Mouse (Mus musculus): ENCODE results near the gene Rbfox3. TPM values are rescaled to one million over a fixed set of nuclear protein-coding genes. Genes with fewer than 3 reads are reported as not detected.

The Rbfox3 gene
- polyA plus RNA-seq, 1 experiment from 2014 or later: not detected

GRCm38 (mm10) chr11:118685397-118685796 lies 226.0 kb downstream of the Rbfox3 start:
- Histone ChIP-seq H3K4me3 (ENCODE audit: inconsistent target) (no peak overlapping the region), H3K36me3 (ENCODE audit: inconsistent target) (no peaks in the 10 kb centered on the region), H3K79me2 (ENCODE audit: inconsistent target) (no peaks in the 10 kb centered on the region), H3K27ac (no peak overlapping the region)
- 15% methylated on average over 15 of the region's 16 CpGs for WGBS (ENCODE audit: missing documents)

- H3K27ac ChIP-seq: no peak overlapping the region
- 58% methylated on average over 3 of the region's 4 CpGs for WGBS (ENCODE audit: missing documents)
Measured at GRCm38 (mm10) chr11:118684665-118685064, 226.7 kb downstream of the Rbfox3 start.

GRCm38 (mm10) chr11:118680699-118681098 lies 230.7 kb downstream of the Rbfox3 start:
- no peak overlapping the region for H3K27ac ChIP-seq
- no peaks in the 10 kb centered on the region for H3K36me3 ChIP-seq (ENCODE audit: inconsistent target)
- 79% methylated on average over 10 of the region's 10 CpGs for WGBS (ENCODE audit: missing documents)
- H3K4me3 ChIP-seq (ENCODE audit: inconsistent target): no peak overlapping the region
- H3K79me2 ChIP-seq (ENCODE audit: inconsistent target): no peaks in the 10 kb centered on the region

More at GRCm38 (mm10) chr11:118684665-118685064, 226.7 kb downstream of the Rbfox3 start:
- no peaks in the 10 kb centered on the region for H3K36me3 ChIP-seq (ENCODE audit: inconsistent target)
- H3K4me3 ChIP-seq (ENCODE audit: inconsistent target): no peak overlapping the region
- H3K79me2 ChIP-seq (ENCODE audit: inconsistent target): no peaks in the 10 kb centered on the region

- H3K36me3 ChIP-seq (ENCODE audit: inconsistent target): no peaks in the 10 kb centered on the region
- no peak overlapping the region for H3K4me3 ChIP-seq (ENCODE audit: inconsistent target)
- no peaks in the 10 kb centered on the region for H3K79me2 ChIP-seq (ENCODE audit: inconsistent target)
- 79% methylated on average over 23 of the region's 24 CpGs for WGBS (ENCODE audit: missing documents)
- H3K27ac ChIP-seq: no peak overlapping the region
Measured at GRCm38 (mm10) chr11:118679736-118680410, 231.5 kb downstream of the Rbfox3 start.

GRCm38 (mm10) chr11:118678515-118679104 lies 232.8 kb downstream of the Rbfox3 start:
- Histone ChIP-seq H3K36me3 (ENCODE audit: inconsistent target) (no peaks in the 10 kb centered on the region), H3K79me2 (ENCODE audit: inconsistent target) (no peaks in the 10 kb centered on the region), H3K4me3 (ENCODE audit: inconsistent target) (no peak overlapping the region), H3K27ac (no peak overlapping the region)
- 41% methylated on average over 20 of the region's 20 CpGs for WGBS (ENCODE audit: missing documents)

- no peaks in the 10 kb centered on the region for H3K79me2 ChIP-seq (ENCODE audit: inconsistent target)
- WGBS (ENCODE audit: missing documents): 81% methylated on average over 7 of the region's 8 CpGs
Measured at GRCm38 (mm10) chr11:118677277-118677676, 234.1 kb downstream of the Rbfox3 start.

GRCm38 (mm10) chr11:118676364-118676763 lies 235.0 kb downstream of the Rbfox3 start:
- Histone ChIP-seq H3K36me3 (ENCODE audit: inconsistent target) (no peaks in the 10 kb centered on the region), H3K79me2 (ENCODE audit: inconsistent target) (no peaks in the 10 kb centered on the region), H3K4me3 (ENCODE audit: inconsistent target) (no peak overlapping the region), H3K27ac (no peak overlapping the region)
- 81% methylated on average over 7 of the region's 7 CpGs for WGBS (ENCODE audit: missing documents)

More at GRCm38 (mm10) chr11:118677277-118677676, 234.1 kb downstream of the Rbfox3 start:
- no peak overlapping the region for H3K27ac ChIP-seq
- no peaks in the 10 kb centered on the region for H3K36me3 ChIP-seq (ENCODE audit: inconsistent target)
- H3K4me3 ChIP-seq (ENCODE audit: inconsistent target): no peak overlapping the region

- no peak overlapping the region for H3K4me3 ChIP-seq (ENCODE audit: inconsistent target)
- no peaks in the 10 kb centered on the region for H3K36me3 ChIP-seq (ENCODE audit: inconsistent target)
- no peaks in the 10 kb centered on the region for H3K79me2 ChIP-seq (ENCODE audit: inconsistent target)
- no peak overlapping the region for H3K27ac ChIP-seq
- 87% methylated on average over 6 of the region's 6 CpGs for WGBS (ENCODE audit: missing documents)
Measured at GRCm38 (mm10) chr11:118671958-118672357, 239.4 kb downstream of the Rbfox3 start.

- no peaks in the 10 kb centered on the region for H3K79me2 ChIP-seq (ENCODE audit: inconsistent target)
- WGBS (ENCODE audit: missing documents): 88% methylated on average over 6 of the region's 6 CpGs
- H3K4me3 ChIP-seq (ENCODE audit: inconsistent target): no peak overlapping the region
- H3K36me3 ChIP-seq (ENCODE audit: inconsistent target): no peaks in the 10 kb centered on the region
- H3K27ac ChIP-seq: no peak overlapping the region
Measured at GRCm38 (mm10) chr11:118671216-118671615, 240.2 kb downstream of the Rbfox3 start.

- WGBS (ENCODE audit: missing documents): 88% methylated on average over 5 of the region's 5 CpGs
- H3K36me3 ChIP-seq (ENCODE audit: inconsistent target): no peaks in the 10 kb centered on the region
- no peak overlapping the region for H3K4me3 ChIP-seq (ENCODE audit: inconsistent target)
- H3K27ac ChIP-seq: no peak overlapping the region
- H3K79me2 ChIP-seq (ENCODE audit: inconsistent target): no peaks in the 10 kb centered on the region
Measured at GRCm38 (mm10) chr11:118669820-118670219, 241.6 kb downstream of the Rbfox3 start.

- Histone ChIP-seq H3K36me3 (ENCODE audit: inconsistent target) (no peaks in the 10 kb centered on the region), H3K27ac (no peak overlapping the region), H3K4me3 (ENCODE audit: inconsistent target) (no peak overlapping the region), H3K79me2 (ENCODE audit: inconsistent target) (no peaks in the 10 kb centered on the region)
- 60% methylated on average over 8 of the region's 8 CpGs for WGBS (ENCODE audit: missing documents)
Measured at GRCm38 (mm10) chr11:118668351-118668750, 243.0 kb downstream of the Rbfox3 start.

- 0% methylated on average over 1 of the region's 1 CpGs for WGBS (ENCODE audit: missing documents)
- Histone ChIP-seq H3K4me3 (ENCODE audit: inconsistent target) (no peak overlapping the region), H3K27ac (no peak overlapping the region), H3K36me3 (ENCODE audit: inconsistent target) (no peaks in the 10 kb centered on the region), H3K79me2 (ENCODE audit: inconsistent target) (no peaks in the 10 kb centered on the region)
Measured at GRCm38 (mm10) chr11:118667946-118668345, 243.5 kb downstream of the Rbfox3 start.

- Histone ChIP-seq H3K36me3 (ENCODE audit: inconsistent target) (no peaks in the 10 kb centered on the region), H3K4me3 (ENCODE audit: inconsistent target) (no peak overlapping the region), H3K27ac (no peak overlapping the region), H3K79me2 (ENCODE audit: inconsistent target) (no peaks in the 10 kb centered on the region)
- WGBS (ENCODE audit: missing documents): 75% methylated on average over 3 of the region's 3 CpGs
Measured at GRCm38 (mm10) chr11:118666172-118666571, 245.2 kb downstream of the Rbfox3 start.

GRCm38 (mm10) chr11:118663305-118663704 lies 248.1 kb downstream of the Rbfox3 start:
- Histone ChIP-seq H3K79me2 (ENCODE audit: inconsistent target) (no peaks in the 10 kb centered on the region), H3K27ac (no peak overlapping the region), H3K36me3 (ENCODE audit: inconsistent target) (no peaks in the 10 kb centered on the region), H3K4me3 (ENCODE audit: inconsistent target) (no peak overlapping the region)
- 81% methylated on average over 8 of the region's 8 CpGs for WGBS (ENCODE audit: missing documents)

- 14% methylated on average over 10 of the region's 10 CpGs for WGBS (ENCODE audit: missing documents)
- Histone ChIP-seq H3K36me3 (ENCODE audit: inconsistent target) (no peaks in the 10 kb centered on the region), H3K27ac (no peak overlapping the region), H3K79me2 (ENCODE audit: inconsistent target) (no peaks in the 10 kb centered on the region), H3K4me3 (ENCODE audit: inconsistent target) (no peak overlapping the region)
Measured at GRCm38 (mm10) chr11:118659305-118659704, 252.1 kb downstream of the Rbfox3 start.
